Mouse (Mus musculus) midbrain, embryonic 11.5 days (tissue): ENCODE data around the gene Ptbp3. TPM values are rescaled to one million over a fixed set of nuclear protein-coding genes. Genes with fewer than 3 reads are reported as not detected.

Experiments
- ATAC-seq: fragments of 200-750 bp; cut with Nextera tagmentation; 2 replicates; pipeline ENCODE4 v1.8.0; 2017; ENCODE audit warnings: moderate TSS enrichment, moderate library complexity; ENCODE audit not compliant: low FRiP score
- DNase-seq: peaks from one replicate; pipeline ENCODE4 v3.0.0; 2015; ENCODE audit warnings: low spot score; ENCODE audit errors: missing footprints
- H3K27ac ChIP-seq: fragments of 300-500 bp; sonication (generic); 2 replicates; pipeline ENCODE4 v1.5.1; 2014; ENCODE audit warnings: low read depth, low read length
- H3K27me3 ChIP-seq: fragments of 300-500 bp; sonication (generic); 2 replicates; pipeline ENCODE4 v1.6.1; 2014; ENCODE audit warnings: mild to moderate bottlenecking, low read length, moderate library complexity, mixed read lengths; ENCODE audit not compliant: control insufficient read depth, insufficient read depth
- H3K36me3 ChIP-seq: fragments of 300-500 bp; sonication (generic); 2 replicates; pipeline ENCODE4 v1.6.1; 2014; ENCODE audit warnings: mild to moderate bottlenecking, low read length, moderate library complexity, mixed read lengths; ENCODE audit not compliant: control insufficient read depth, insufficient read depth
- H3K4me1 ChIP-seq: fragments of 300-500 bp; sonication (generic); 2 replicates; pipeline ENCODE4 v1.6.1; 2014; ENCODE audit warnings: low read length; ENCODE audit not compliant: control insufficient read depth, insufficient read depth
- H3K4me2 ChIP-seq: fragments of 300-500 bp; sonication (generic); 2 replicates; pipeline ENCODE4 v1.6.1; 2014; ENCODE audit warnings: mild to moderate bottlenecking, moderate library complexity
- H3K4me3 ChIP-seq: fragments of 300-500 bp; sonication (generic); 2 replicates; pipeline ENCODE4 v1.5.1; 2014; ENCODE audit warnings: low read depth, low read length
- H3K9ac ChIP-seq: fragments of 300-500 bp; sonication (generic); 2 replicates; pipeline ENCODE4 v1.6.1; 2014; ENCODE audit warnings: low read length
- H3K9me3 ChIP-seq: fragments of 300-500 bp; sonication (generic); 2 replicates; pipeline ENCODE4 v1.6.1; 2016; ENCODE audit warnings: low read length; ENCODE audit not compliant: control insufficient read depth
- WGBS: fragments of 180-500 bp; shearing (Covaris S2); extraction: QIAGEN DNeasy Blood & Tissue Kit; methylation state at CpG from one replicate; pipeline ENCODE4 v1.1.7; 2014; 5-methylcytosine and 5-hydroxymethylcytosine counted together
- polyA plus RNA-seq: library from polyadenylated mRNA; unstranded; fragments of >200 nt; fragmentation: Nextera tagmentation; extraction: Ambion mirVana; gene quantifications from 2 replicates; pipeline ENCODE4 v1.2.1, GENCODE M21; 2014

Ptbp3 gene
- polyA plus RNA-seq, 1 experiment from 2014 or later, result 29.6 TPM

GRCm38 (mm10) chr4:59465449-59465848 is 83.7 kb downstream of the Ptbp3 start:
- H3K4me1 ChIP-seq, result no peaks in the 10 kb centered on the region
- no peak overlapping the region for H3K9ac ChIP-seq
- no peaks in the 10 kb centered on the region for H3K36me3 ChIP-seq
- H3K9me3 ChIP-seq, result no peaks in the 10 kb centered on the region
- H3K27ac ChIP-seq, result no peak overlapping the region
- H3K4me2 ChIP-seq, result no peak overlapping the region
- H3K4me3 ChIP-seq, result no peak overlapping the region
- DNase-seq, result no peak
- ATAC-seq, result no peak
- H3K27me3 ChIP-seq, result no peaks in the 10 kb centered on the region
- WGBS, result 90% methylated on average over 2 of the region's 2 CpGs

- H3K9me3 ChIP-seq, result no peaks in the 10 kb centered on the region
- no peak overlapping the region for H3K4me2 ChIP-seq
- H3K4me1 ChIP-seq, result no peaks in the 10 kb centered on the region
- no peak overlapping the region for H3K4me3 ChIP-seq
- ATAC-seq (no peak), DNase-seq (no peak)
- no peaks in the 10 kb centered on the region for H3K36me3 ChIP-seq
- H3K27me3 ChIP-seq, result no peaks in the 10 kb centered on the region
- H3K27ac ChIP-seq, result no peak overlapping the region
- H3K9ac ChIP-seq, result no peak overlapping the region
- 89% methylated on average over 6 of the region's 6 CpGs for WGBS
Observed at GRCm38 (mm10) chr4:59464661-59465060, 84.5 kb downstream of the Ptbp3 start.

- DNase-seq (no peak), ATAC-seq (no peak)
- WGBS, result 86% methylated on average over 6 of the region's 6 CpGs
- no peaks in the 10 kb centered on the region for H3K9me3 ChIP-seq
- no peak overlapping the region for H3K4me2 ChIP-seq
- no peak overlapping the region for H3K27ac ChIP-seq
- H3K4me1 ChIP-seq, result peaks cover 2% of the 10 kb centered on the region; the same call in 1 of the 2 replicates
- no peak overlapping the region for H3K4me3 ChIP-seq
- H3K9ac ChIP-seq, result no peak overlapping the region
- no peaks in the 10 kb centered on the region for H3K27me3 ChIP-seq
- no peaks in the 10 kb centered on the region for H3K36me3 ChIP-seq
Observed at GRCm38 (mm10) chr4:59462494-59462893, 86.7 kb downstream of the Ptbp3 start.

- no peak for ATAC-seq
- no peak overlapping the region for H3K4me3 ChIP-seq
- H3K27ac ChIP-seq, result no peak overlapping the region
- no peaks in the 10 kb centered on the region for H3K36me3 ChIP-seq
- 85% methylated on average over 11 of the region's 11 CpGs for WGBS
- peaks cover 2% of the 10 kb centered on the region; the same call in 1 of the 2 replicates for H3K4me1 ChIP-seq
- H3K9me3 ChIP-seq, result no peaks in the 10 kb centered on the region
- H3K27me3 ChIP-seq, result no peaks in the 10 kb centered on the region
- DNase-seq, result no peak
- no peak overlapping the region for H3K4me2 ChIP-seq
- H3K9ac ChIP-seq, result no peak overlapping the region
Observed at GRCm38 (mm10) chr4:59461116-59461727, 87.9 kb downstream of the Ptbp3 start.

- Histone ChIP-seq H3K36me3 (no peaks in the 10 kb centered on the region), H3K4me1 (peaks cover 2% of the 10 kb centered on the region; the same call in 1 of the 2 replicates), H3K9me3 (no peaks in the 10 kb centered on the region), H3K27ac (no peak overlapping the region), H3K4me3 (no peak overlapping the region), H3K4me2 (no peak overlapping the region), H3K27me3 (no peaks in the 10 kb centered on the region), H3K9ac (no peak overlapping the region)
- DNase-seq (no peak), ATAC-seq (no peak)
- 86% methylated on average over 13 of the region's 13 CpGs for WGBS
Observed at GRCm38 (mm10) chr4:59459216-59459955, 89.8 kb downstream of the Ptbp3 start.

- no peaks in the 10 kb centered on the region for H3K27me3 ChIP-seq
Observed at GRCm38 (mm10) chr4:59457941-59458340, 91.2 kb downstream of the Ptbp3 start.

GRCm38 (mm10) chr4:59457091-59457490 is 92.1 kb downstream of the Ptbp3 start:
- no peak overlapping the region for H3K4me3 ChIP-seq
- H3K4me1 ChIP-seq, result peaks cover 2% of the 10 kb centered on the region; the same call in 1 of the 2 replicates
- 90% methylated on average over 5 of the region's 5 CpGs for WGBS
- no peak overlapping the region for H3K9ac ChIP-seq
- no peaks in the 10 kb centered on the region for H3K27me3 ChIP-seq
- no peak overlapping the region for H3K4me2 ChIP-seq
- no peak for ATAC-seq
- no peak overlapping the region for H3K27ac ChIP-seq
- H3K9me3 ChIP-seq, result no peaks in the 10 kb centered on the region
- H3K36me3 ChIP-seq, result no peaks in the 10 kb centered on the region
- DNase-seq, result no peak

More at GRCm38 (mm10) chr4:59457941-59458340, 91.2 kb downstream of the Ptbp3 start:
- ATAC-seq, result no peak
- WGBS, result 50% methylated on average over 9 of the region's 9 CpGs
- no peak overlapping the region for H3K9ac ChIP-seq
- no peak overlapping the region for H3K4me2 ChIP-seq
- H3K36me3 ChIP-seq, result no peaks in the 10 kb centered on the region
- H3K9me3 ChIP-seq, result no peaks in the 10 kb centered on the region
- H3K4me1 ChIP-seq, result peaks cover 2% of the 10 kb centered on the region; the same call in 1 of the 2 replicates
- DNase-seq, result no peak
- no peak overlapping the region for H3K27ac ChIP-seq
- H3K4me3 ChIP-seq, result no peak overlapping the region

- Histone ChIP-seq H3K4me1 (peaks cover 2% of the 10 kb centered on the region; the same call in 1 of the 2 replicates), H3K36me3 (no peaks in the 10 kb centered on the region), H3K27me3 (no peaks in the 10 kb centered on the region), H3K9me3 (no peaks in the 10 kb centered on the region), H3K4me2 (no peak overlapping the region), H3K9ac (no peak overlapping the region), H3K27ac (no peak overlapping the region), H3K4me3 (no peak overlapping the region)
- WGBS, result 86% methylated on average over 2 of the region's 2 CpGs
- no peak for ATAC-seq
- no peak for DNase-seq
Observed at GRCm38 (mm10) chr4:59455465-59455864, 93.7 kb downstream of the Ptbp3 start.

GRCm38 (mm10) chr4:59454046-59454445 is 95.1 kb downstream of the Ptbp3 start:
- DNase-seq, result no peak
- no peak overlapping the region for H3K4me3 ChIP-seq
- H3K36me3 ChIP-seq, result no peaks in the 10 kb centered on the region
- no peaks in the 10 kb centered on the region for H3K9me3 ChIP-seq
- no peak for ATAC-seq
- peaks cover 2% of the 10 kb centered on the region; the same call in 1 of the 2 replicates for H3K4me1 ChIP-seq
- H3K4me2 ChIP-seq, result no peak overlapping the region
- no peak overlapping the region for H3K9ac ChIP-seq
- 82% methylated on average over 3 of the region's 3 CpGs for WGBS
- H3K27ac ChIP-seq, result no peak overlapping the region
- no peaks in the 10 kb centered on the region for H3K27me3 ChIP-seq
